Mouse (Mus musculus): ENCODE results near the gene Fdps. TPM values are rescaled to one million over a fixed set of nuclear protein-coding genes. Genes with fewer than 3 reads are reported as not detected.

Fdps gene
- 10 to 100 TPM; 26.2 to 28.3 TPM for total RNA-seq (2021)

GRCm38 (mm10) chr3:89101812-89102494, at the start of gene Fdps:
Gene Fdps, minus strand, starts transcription at chr3:89101959.
- peak; percentile 97 to 98 for DNase-seq
- intact Hi-C loops (cut with DNase I), result loop anchor here (10.0 kb wide), 1 partner anchor 203 kb away; no protein-coding TSS in a partner anchor

GRCm38 (mm10) chr3:89148567-89148966, 46.8 kb upstream of the Fdps start:
- intact Hi-C loops (cut with DNase I), result no loop called here
- no peak for DNase-seq

- intact Hi-C loops (cut with DNase I), result no loop called here
- no peak for DNase-seq
Observed at GRCm38 (mm10) chr3:89147979-89148311, 46.2 kb upstream of the Fdps start.

- no peak for DNase-seq
- intact Hi-C loops (cut with DNase I), result no loop called here
Observed at GRCm38 (mm10) chr3:89147101-89147978, 45.6 kb upstream of the Fdps start.

GRCm38 (mm10) chr3:89145566-89145965, 43.8 kb upstream of the Fdps start:
- intact Hi-C loops (cut with DNase I), result no loop called here
- DNase-seq, result no peak

GRCm38 (mm10) chr3:89144821-89145220, 43.1 kb upstream of the Fdps start:
- intact Hi-C loops (cut with DNase I), result no loop called here
- DNase-seq, result no peak

- intact Hi-C loops (cut with DNase I), result no loop called here
- no peak for DNase-seq
Observed at GRCm38 (mm10) chr3:89136365-89136764, 34.6 kb upstream of the Fdps start.

- intact Hi-C loops (cut with DNase I), result no loop called here
- no peak for DNase-seq
Observed at GRCm38 (mm10) chr3:89135958-89136357, 34.2 kb upstream of the Fdps start, which contains the start of gene Pklr. Gene Pklr, plus strand, starts transcription at chr3:89136142.

GRCm38 (mm10) chr3:89133752-89134151, 32.0 kb upstream of the Fdps start:
- no peak for DNase-seq
- intact Hi-C loops (cut with DNase I), result no loop called here

- no peak for DNase-seq
- intact Hi-C loops (cut with DNase I), result no loop called here
Observed at GRCm38 (mm10) chr3:89133063-89133450, 31.3 kb upstream of the Fdps start.

- DNase-seq, result peak; percentile 35 to 47
Observed at GRCm38 (mm10) chr3:89132285-89133062, 30.7 kb upstream of the Fdps start.

GRCm38 (mm10) chr3:89131816-89132215, 30.1 kb upstream of the Fdps start:
- intact Hi-C loops (cut with DNase I), result no loop called here
- DNase-seq, result no peak

More at GRCm38 (mm10) chr3:89132285-89133062, 30.7 kb upstream of the Fdps start:
- intact Hi-C loops (cut with DNase I), result no loop called here

GRCm38 (mm10) chr3:89129908-89130307, 28.1 kb upstream of the Fdps start:
- intact Hi-C loops (cut with DNase I), result no loop called here
- DNase-seq, result no peak

GRCm38 (mm10) chr3:89125981-89126380, 24.2 kb upstream of the Fdps start:
- no peak for DNase-seq
- intact Hi-C loops (cut with DNase I), result no loop called here

GRCm38 (mm10) chr3:89124241-89124640, 22.5 kb upstream of the Fdps start:
- peak; percentile 55 to 64 for DNase-seq
- intact Hi-C loops (cut with DNase I), result no loop called here

- intact Hi-C loops (cut with DNase I), result no loop called here
- DNase-seq, result peak; percentile 61 to 67
Observed at GRCm38 (mm10) chr3:89123313-89123712, 21.6 kb upstream of the Fdps start.

GRCm38 (mm10) chr3:89115522-89115921, 13.8 kb upstream of the Fdps start:
- intact Hi-C loops (cut with DNase I), result loop anchor here (1.0 to 2.0 kb wide), 2 partner anchors 43 to 101 kb away; no protein-coding TSS in a partner anchor
- DNase-seq, result peak; percentile 31 to 43

- DNase-seq, result no peak
- intact Hi-C loops (cut with DNase I), result no loop called here
Observed at GRCm38 (mm10) chr3:89113058-89113457, 11.3 kb upstream of the Fdps start.

- no peak for DNase-seq
- intact Hi-C loops (cut with DNase I), result loop anchor here (10.0 kb wide), 1 partner anchor 197 kb away; no protein-coding TSS in a partner anchor
Observed at GRCm38 (mm10) chr3:89108146-89108545, 6.4 kb upstream of the Fdps start.

GRCm38 (mm10) chr3:89107545-89107944, 5.8 kb upstream of the Fdps start:
- DNase-seq, result no peak

GRCm38 (mm10) chr3:89106881-89107280, 5.1 kb upstream of the Fdps start:
- intact Hi-C loops (cut with DNase I), result loop anchor here (10.0 kb wide), 1 partner anchor 198 kb away; no protein-coding TSS in a partner anchor
- no peak for DNase-seq

More at GRCm38 (mm10) chr3:89107545-89107944, 5.8 kb upstream of the Fdps start:
- intact Hi-C loops (cut with DNase I), result loop anchor here (10.0 kb wide), 1 partner anchor 197 kb away; no protein-coding TSS in a partner anchor

All from heart, postnatal 10 days (tissue).